Mouse (Mus musculus) lung, postnatal 0 days (tissue): ENCODE measurements around the gene Dnaaf5.
A peak's percentile ranks its signal among the peaks of the same experiment; 100 is the strongest.

Source experiments
- CTCF ChIP-seq: IDR thresholded peaks from 2 replicates; pipeline ENCODE4 v1.5.1; 2016; ENCODE audit warnings: antibody characterized with exemption, mild to moderate bottlenecking
- EP300 ChIP-seq: IDR thresholded peaks from 2 replicates; pipeline ENCODE4 v1.6.1; 2016; ENCODE audit warnings: antibody characterized with exemption, mild to moderate bottlenecking, control low read depth

- TF ChIP-seq CTCF (no peak), EP300 (0 out of 2 replicates have a peak, but pooled peaks have one; percentile 10)
Measured at GRCm38 (mm10) chr5:139215184-139215583, 65.2 kb downstream of the Dnaaf5 start.
